Mouse (Mus musculus) cerebellum, adult 2 months (tissue): ENCODE measurements around the gene D630045J12Rik.

ENCODE experiments used
- CTCF ChIP-seq: fragments of 200-500 bp; IDR thresholded peaks from 2 replicates; pipeline ENCODE4 v1.5.1; 2011; ENCODE audit warnings: low read depth, mild to moderate bottlenecking, control low read depth, low read length, moderate library complexity, borderline replicate concordance; ENCODE audit not compliant: insufficient read depth
- POLR2A ChIP-seq: fragments of 200-500 bp; IDR thresholded peaks from 2 replicates; pipeline ENCODE4 v1.6.1; 2011; ENCODE audit warnings: low read length, control low read depth, borderline replicate concordance; ENCODE audit not compliant: insufficient read depth

- TF ChIP-seq CTCF (0 out of 2 replicates have a peak, but pooled peaks have one; percentile 1), POLR2A (no peak)
These were observed 8.1 kb upstream of the D630045J12Rik start for GRCm38 (mm10) chr6:38261877-38262276.
